Mouse (Mus musculus) embryonic fibroblast, embryonic 13.5 days (primary cell): ENCODE measurements around the gene Usp15.

ENCODE experiments used
- CTCF ChIP-seq: IDR thresholded peaks from 2 replicates; pipeline ENCODE4 v1.5.1; 2011; ENCODE audit warnings: mild to moderate bottlenecking, control low read depth, low read length, moderate library complexity, borderline replicate concordance; ENCODE audit not compliant: insufficient read depth
- POLR2A ChIP-seq: IDR thresholded peaks from 2 replicates; pipeline ENCODE4 v1.6.1; 2011; ENCODE audit warnings: low read depth, mild to moderate bottlenecking, control low read depth, low read length, moderate library complexity

- TF ChIP-seq POLR2A (no peak), CTCF (no peak)
Measured at GRCm38 (mm10) chr10:123182391-123182790, 14.4 kb downstream of the Usp15 start.
